Mouse (Mus musculus): Measurements from ENCODE around the gene Hsp90ab1.

Hsp90ab1 gene

DNA sequence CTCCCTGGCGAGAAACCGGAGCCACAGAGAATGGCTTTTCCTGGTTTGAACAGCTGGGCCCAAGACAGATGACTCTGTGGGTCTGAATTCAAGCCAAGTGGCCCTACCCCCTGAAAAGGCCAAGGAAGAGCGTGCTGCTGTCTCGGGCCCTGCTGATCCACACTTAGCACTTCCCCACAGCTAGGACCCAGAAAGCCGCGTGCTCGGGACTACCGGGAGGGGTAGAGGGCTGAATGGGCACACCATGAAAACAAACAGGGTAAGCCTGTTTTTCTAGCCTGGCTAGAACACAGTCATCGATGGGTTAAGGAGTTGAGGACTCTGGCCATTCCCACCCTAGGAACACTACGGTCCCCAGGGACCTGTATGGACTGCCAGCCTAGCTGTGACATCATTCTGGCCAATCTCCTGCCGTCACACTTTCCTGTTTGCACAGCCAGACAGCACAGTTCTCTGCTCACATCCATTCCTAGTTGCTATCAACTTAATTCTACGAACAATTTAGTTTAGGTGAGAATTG lies 7.9 kb upstream of the Hsp90ab1 start:
- in situ Hi-C loops (cut with MboI), result loop anchor here (5.0 kb wide), 1 partner anchor 46 kb away; no protein-coding TSS in a partner anchor

GRCm38 (mm10) chr17:45579554-45579953 lies 6.5 kb upstream of the Hsp90ab1 start:
- in situ Hi-C loops (cut with MboI), result no loop called here

- in situ Hi-C loops (cut with MboI), result no loop called here
Measured at GRCm38 (mm10) chr17:45578843-45579242, 5.8 kb upstream of the Hsp90ab1 start.

GRCm38 (mm10) chr17:45578242-45578641 lies 5.2 kb upstream of the Hsp90ab1 start:
- in situ Hi-C loops (cut with MboI), result no loop called here

DNA sequence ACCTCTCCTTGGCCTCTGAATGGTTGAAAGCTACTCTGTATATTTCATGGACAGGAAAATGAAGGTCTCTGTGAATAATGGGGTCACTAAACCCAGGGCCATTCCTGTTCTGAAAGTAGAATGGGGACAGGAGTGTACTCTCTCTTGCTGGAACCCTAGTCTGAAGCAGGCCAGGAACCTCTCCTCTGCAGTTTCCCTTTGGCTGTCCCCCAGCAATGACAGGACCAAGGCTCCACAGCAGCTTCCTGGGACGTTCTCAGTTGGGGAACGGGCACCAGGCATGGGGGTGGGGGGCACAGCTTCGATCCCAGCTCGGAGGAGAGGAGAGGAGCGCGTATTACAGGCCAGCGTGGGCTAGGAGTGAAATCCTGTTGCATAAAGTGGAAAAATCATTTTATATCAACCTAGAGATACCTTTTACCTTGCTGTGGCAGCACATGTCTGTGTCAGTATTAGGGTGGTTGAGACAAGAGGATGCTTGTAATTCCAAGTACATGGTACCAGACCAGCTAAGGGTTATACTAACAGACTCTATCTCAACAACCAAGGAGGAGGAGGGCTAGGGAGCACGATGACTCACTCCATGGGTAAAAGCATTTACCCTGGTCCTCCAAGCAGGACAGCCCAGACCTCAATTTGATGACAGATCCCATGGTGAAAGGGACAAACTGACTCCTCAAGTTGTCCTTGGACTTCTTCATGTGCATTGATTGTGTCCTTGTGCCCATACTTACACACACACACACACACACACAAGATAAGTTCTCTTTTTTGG lies 2.2 kb upstream of the Hsp90ab1 start:
- in situ Hi-C loops (cut with MboI), result no loop called here

GRCm38 (mm10) chr17:45574129-45574761 lies 1.2 kb upstream of the Hsp90ab1 start:
- in situ Hi-C loops (cut with MboI), result no loop called here

DNA sequence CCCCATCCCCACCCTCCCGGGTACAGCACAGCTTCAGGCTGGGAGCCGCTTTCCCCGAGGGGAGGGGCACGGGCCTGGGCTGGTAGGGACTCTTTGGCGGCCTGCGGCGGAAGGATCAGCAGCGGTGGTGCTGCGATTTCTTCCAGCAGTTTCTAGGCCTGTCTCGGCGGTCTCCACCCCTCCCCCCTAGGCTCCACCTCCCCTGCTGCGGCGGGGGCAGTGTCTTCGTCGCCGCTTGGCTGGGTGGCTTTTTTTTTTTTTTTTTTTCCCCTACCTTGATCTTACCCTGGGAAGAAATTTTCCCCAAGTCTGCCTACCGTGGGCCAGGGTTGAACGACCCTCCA lies 681 bp upstream of the Hsp90ab1 start:
- in situ Hi-C loops (cut with MboI), result no loop called here

DNA sequence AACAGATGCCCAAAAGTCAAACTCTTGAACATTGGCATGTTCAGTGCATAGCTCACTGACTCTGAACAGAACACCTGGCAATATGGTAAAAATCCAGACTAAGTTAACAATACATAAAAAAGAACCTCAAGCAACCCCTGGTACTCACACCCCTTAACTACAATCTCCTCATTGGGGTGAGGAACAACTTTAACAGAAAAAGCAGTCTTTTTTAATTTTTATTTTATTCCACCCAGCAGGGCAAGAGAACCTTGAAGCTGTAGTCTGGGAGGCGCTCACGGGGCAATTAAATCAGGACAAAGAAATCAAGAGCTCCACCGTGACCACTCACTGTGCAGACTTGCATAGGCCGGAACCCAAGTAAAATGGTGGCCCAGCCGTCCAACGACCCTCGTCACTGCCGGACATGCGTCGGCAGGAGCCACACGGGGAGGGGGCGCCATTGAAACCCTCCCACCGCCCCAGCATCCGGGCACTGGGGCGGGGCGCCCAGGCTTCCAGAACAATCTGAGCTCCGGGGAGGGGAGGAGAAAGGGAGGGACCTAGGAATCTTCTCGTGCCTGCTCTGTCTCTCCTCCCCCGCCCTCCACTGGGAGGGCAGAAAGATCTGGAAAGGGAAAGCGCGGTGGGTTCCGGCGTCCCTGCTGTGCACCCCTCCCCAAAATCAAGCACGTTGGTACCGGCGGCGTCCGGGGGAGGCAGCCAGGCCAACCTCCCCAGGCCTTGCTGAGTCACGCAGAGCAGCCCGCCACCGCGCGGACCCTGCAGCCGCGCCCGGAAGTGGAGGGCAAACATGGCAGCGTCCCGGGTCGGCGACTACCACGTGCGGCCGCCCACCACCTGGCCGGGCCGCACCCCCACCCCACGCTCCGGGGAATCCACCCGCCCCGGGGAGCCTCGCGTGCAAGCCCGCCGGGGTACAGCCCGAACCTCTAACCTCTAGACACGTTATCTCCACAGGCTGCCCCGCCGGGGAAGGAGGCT lies 676 bp downstream of the Hsp90ab1 start:
- in situ Hi-C loops (cut with MboI), result no loop called here

DNA sequence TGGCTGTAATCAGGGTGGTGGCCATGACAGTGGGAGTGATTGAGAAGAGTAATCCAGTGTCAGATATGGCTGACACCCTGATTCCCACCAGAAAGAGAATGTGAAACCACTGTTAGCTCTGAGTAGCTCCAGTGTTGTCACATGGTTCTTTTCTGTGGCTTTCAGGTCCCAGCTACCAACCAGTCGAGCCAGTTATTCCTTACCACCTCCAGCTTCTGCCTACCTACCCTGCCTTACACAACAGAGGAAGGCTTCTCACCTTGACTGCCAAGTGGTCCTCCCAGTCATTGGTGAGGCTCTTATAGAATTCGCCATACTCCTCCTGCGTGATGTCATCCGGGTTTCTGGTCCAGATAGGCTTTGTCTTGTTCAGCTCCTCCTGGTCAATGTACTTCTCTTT lies 3.1 kb downstream of the Hsp90ab1 start:
- in situ Hi-C loops (cut with MboI), result no loop called here

DNA sequence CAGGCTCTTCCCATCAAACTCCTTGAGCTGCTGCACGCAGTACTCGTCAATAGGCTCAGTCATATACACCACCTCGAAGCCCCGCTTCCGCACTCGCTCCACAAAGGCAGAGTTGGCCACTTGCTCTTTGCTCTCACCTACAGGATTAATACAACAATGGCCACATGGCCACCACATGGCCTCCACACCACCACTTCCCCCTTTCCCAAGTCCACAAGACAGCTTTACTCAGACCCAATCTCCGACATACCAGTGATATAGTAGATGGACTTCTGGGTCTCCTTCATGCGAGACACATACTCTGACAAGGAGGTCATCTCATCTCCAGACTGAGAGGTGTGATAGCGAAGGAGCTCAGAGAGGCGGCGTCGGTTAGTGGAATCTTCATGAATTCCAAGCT lies 4.1 kb downstream of the Hsp90ab1 start:
- in situ Hi-C loops (cut with MboI), result no loop called here

DNA sequence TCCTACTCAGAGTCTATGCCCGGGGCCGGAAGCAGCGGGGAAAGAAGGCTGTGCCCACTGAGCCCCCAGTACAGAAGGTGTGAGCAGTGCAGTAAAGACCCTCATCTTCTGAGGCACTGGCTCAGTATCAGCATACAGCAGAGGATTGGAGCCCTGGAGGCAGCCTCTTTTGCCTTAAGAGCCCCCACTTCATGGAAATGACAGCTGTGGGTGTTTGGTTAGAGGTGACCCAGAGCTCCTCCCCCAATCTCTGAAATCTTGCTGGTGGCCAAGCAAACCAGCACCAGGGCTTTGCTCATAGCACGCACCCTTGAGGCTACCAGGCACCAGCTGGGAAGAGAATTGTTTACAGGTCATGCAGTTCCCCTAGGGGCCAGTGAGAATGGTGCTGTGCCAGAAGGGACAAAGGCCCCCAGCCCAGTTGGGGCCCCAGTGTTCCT lies 5.9 kb downstream of the Hsp90ab1 start:
- in situ Hi-C loops (cut with MboI), result no loop called here

GRCm38 (mm10) chr17:45566360-45567161 lies 6.5 kb downstream of the Hsp90ab1 start:
- in situ Hi-C loops (cut with MboI), result no loop called here

- in situ Hi-C loops (cut with MboI), result no loop called here
Measured at GRCm38 (mm10) chr17:45566031-45566359, 7.1 kb downstream of the Hsp90ab1 start.

GRCm38 (mm10) chr17:45565103-45565502 lies 8.0 kb downstream of the Hsp90ab1 start:
- in situ Hi-C loops (cut with MboI), result no loop called here

DNA sequence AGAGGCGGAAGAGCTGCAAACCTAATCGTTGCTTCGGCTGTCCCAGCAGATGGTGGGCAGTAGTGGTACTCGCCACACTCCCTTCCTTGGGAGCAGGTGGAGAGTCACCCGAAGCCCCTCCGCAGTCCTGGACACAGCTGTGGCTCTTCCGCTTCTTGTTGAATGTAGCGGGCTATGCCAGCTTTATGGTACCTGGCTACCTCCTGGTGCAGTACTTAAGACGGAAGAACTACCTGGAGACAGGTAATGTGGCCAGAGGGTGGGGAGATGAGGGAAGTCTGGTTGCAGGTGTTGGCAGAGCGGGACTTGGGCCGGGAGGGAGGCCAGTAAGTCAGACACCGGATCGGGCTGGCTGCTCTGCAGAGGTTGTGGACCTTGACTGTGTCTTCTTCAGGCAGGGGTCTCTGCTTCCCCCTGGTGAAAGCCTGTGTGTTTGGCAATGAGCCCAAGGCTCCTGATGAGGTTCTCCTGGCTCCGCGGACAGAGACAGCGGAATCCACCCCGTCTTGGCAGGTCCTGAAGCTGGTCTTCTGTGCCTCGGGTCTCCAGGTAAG lies 8.5 kb downstream of the Hsp90ab1 start:
- in situ Hi-C loops (cut with MboI), result no loop called here

DNA sequence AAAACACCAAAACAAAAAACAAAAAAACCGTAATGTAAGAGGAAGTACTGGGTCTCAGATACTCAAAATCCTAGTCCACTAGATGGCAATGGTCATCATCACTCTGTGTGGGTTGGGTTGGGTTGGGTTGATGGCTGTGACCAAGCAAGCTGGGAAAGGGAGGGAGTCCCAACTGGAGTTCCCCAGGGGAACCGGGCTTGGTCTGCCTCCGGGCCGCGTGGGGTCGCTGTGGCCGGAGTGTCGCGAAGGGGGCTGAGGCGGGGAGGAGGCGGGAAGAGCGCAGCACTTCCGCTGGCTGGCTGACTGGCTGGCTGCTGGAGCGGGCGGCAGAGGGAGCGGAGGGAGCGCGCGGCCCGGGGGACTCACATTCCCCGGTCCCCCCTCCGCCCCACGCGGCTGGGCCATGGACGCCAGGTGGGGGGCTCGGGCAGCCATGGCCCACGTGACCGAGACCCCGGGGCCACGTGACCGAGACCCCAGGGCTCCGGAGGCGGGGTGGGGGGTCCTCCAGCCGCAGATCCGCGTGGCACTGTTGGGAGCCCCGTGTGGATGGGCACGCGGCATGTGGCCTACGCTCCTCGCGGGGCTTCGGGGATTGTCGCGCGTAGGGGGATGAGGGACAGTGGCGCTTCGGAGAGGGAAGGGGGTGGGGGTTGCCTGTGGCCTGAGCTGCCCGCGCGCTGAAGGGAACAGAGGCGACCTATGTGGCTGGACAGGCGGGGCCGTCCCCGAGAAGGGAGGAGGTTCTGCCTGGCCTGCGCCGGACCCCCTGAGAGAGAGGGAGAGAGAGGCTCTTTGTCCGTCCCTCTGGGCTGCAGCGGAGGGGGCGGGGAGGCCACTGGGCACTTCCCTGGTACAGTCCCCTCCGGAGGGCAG lies 9.2 kb downstream of the Hsp90ab1 start, which contains the start of gene Slc35b2:
TSS of gene Slc35b2 (plus strand) at position 220 of the 876 bp plus-strand sequence.
- in situ Hi-C loops (cut with MboI), result no loop called here

- in situ Hi-C loops (cut with MboI), result no loop called here
Measured at GRCm38 (mm10) chr17:45563216-45563615, 9.9 kb downstream of the Hsp90ab1 start.

DNA sequence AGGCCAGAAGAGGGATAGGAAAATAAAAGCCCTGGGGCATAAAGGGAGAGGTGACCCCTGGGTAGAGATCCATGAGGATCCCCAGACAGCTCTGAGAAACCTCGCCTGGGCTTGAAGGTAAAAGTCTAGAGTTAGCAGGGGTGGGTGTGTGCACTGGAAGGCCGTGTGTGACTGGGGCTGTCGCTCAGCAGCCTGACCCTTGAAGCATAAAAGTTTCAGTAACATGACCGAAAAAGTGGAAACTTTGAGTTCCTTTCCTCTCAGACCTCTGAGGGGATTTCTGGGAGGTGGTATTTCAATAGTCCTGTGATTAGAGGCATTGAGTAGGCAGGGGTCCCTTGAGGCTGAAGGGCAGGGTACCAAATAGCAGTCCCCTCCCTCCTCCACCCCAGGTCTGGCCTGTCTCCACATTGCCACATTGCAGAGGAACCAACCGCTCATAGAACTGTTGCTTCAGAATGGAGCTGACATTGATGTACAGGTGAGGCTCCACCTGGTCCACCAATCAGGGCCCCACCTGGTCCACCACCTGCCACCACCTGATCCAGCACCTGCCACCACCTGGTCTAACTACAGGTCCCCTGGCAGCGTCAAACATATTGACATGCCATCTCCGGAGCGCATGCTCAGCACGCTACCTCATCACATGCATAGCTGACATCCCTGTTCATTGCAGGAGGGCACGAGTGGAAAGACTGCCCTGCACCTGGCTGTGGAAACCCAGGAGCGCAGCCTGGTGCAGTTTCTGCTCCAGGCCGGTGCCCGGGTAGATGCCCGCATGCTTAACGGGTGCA lies 13.1 kb downstream of the Hsp90ab1 start:
- in situ Hi-C loops (cut with MboI), result no loop called here

Measured in mature B cell (primary cell).